Mouse (Mus musculus) c-Kit-positive CD71-positive TER-119-negative erythroid progenitor cells, embryonic 14.5 days (primary cell): ENCODE results near the gene Celf1.

Experiments used
- DNase-seq: peaks from one replicate; pipeline ENCODE4 v3.0.0-alpha.2; 2013; ENCODE audit warnings: low read depth

Gene Celf1

GRCm38 (mm10) chr2:91062779-91063606 is 122.8 kb downstream of the Celf1 start:
- DNase-seq = no peak

GRCm38 (mm10) chr2:91064211-91064610 is 124.0 kb downstream of the Celf1 start:
- DNase-seq = no peak

GRCm38 (mm10) chr2:91065544-91065943 is 125.4 kb downstream of the Celf1 start:
- DNase-seq = no peak

- no peak for DNase-seq
These were observed 126.3 kb downstream of the Celf1 start for GRCm38 (mm10) chr2:91066455-91066854.

GRCm38 (mm10) chr2:91068162-91068871 is 128.1 kb downstream of the Celf1 start:
- no peak for DNase-seq

GRCm38 (mm10) chr2:91068872-91069165 is 128.6 kb downstream of the Celf1 start:
- DNase-seq = no peak
